Comparison of ENCODE assay signal across 8 mouse cellular contexts in the genomic region with DNA sequence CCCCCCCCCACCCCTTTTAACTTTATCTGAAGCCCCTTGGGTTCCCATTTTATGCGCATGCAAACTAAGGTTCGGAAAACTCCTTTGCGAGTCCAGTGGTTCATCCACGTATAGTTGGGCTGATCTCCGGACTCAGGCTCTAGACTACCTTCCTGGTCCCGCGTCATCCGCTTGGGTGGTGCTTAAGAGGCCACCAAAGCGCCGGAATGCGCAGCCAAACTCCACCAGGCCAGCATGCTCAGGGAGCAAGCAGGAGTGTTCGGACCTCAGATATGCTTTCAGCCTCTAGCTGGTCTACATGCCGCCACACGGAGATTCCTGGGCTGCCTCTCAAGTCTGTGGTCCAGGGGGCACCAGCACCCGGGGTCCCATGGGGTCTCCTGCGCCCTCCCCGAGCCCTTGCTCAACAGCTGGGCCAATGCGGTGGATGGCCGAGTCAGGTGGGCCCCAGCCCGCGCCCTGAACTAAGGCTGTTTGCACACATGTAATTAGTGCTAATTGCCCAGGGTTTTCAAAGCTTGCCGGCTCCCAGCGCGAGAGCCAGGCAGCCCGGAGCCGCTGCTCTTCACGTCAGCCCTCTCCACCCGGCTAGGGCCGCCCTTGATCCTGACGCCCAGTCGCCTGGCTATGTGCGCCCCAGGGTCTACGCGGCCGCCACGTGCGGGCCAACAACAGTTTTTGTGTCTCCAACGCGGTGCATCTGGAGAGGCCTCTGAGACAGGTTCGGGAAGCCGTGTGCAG.
DNase-seq lines count a peak whose midpoint lies in the region; ATAC-seq and TF ChIP-seq lines count a peak whose summit lies in the region.

No protein-coding gene starts in this region.

- no peaks in the 10 kb centered on the region for H3K9me3 ChIP-seq in heart, embryonic 10.5 days
- no peaks in the 10 kb centered on the region for H3K9me3 ChIP-seq in ES-E14 (ENCODE audit: control insufficient read depth, insufficient read depth, low read depth, low read length)
- no peaks in the 10 kb centered on the region for H3K9me3 ChIP-seq in hindbrain, embryonic 12.5 days (replicated peaks)
- no peaks in the 10 kb centered on the region for H3K9me3 ChIP-seq in midbrain, embryonic 12.5 days

- no peak overlapping the region for H3K9ac ChIP-seq in ES-E14 (ENCODE audit: insufficient read depth, low read depth, low read length, poor library complexity, severe bottlenecking)
- H3K9ac ChIP-seq in hindbrain, embryonic 12.5 days: no peak overlapping the region
- no peak overlapping the region for H3K9ac ChIP-seq in midbrain, embryonic 12.5 days (replicated peaks)

- peaks cover 17% of the 10 kb centered on the region for H3K4me1 ChIP-seq in heart, embryonic 10.5 days
- peaks cover 0 to 2% of the 10 kb centered on the region in 2 experiments; a peak in 1 of 4 replicates for H3K4me1 ChIP-seq in ES-E14 (ENCODE audit: control insufficient read depth in 2 of 2, insufficient read depth in 2 of 2, low read length in 2 of 2, poor library complexity in 1 of 2)
- H3K4me1 ChIP-seq in hindbrain, embryonic 12.5 days: peaks cover 18% of the 10 kb centered on the region
- peaks cover 13% of the 10 kb centered on the region for H3K4me1 ChIP-seq in midbrain, embryonic 12.5 days

- peak overlapping the region; percentile 50 for H3K4me2 ChIP-seq in hindbrain, embryonic 12.5 days (replicated peaks)
- H3K4me2 ChIP-seq in midbrain, embryonic 12.5 days (replicated peaks): peak overlapping the region; percentile 45

- in situ Hi-C loops in ES-E14 (cut with MboI; ENCODE audit: low sequenced_read_pairs in 2 of 2, unreplicated experiment in 2 of 2): loop anchor here (10.0 to 25.0 kb wide), 3 partner anchors 246 to 398 kb away; a partner anchor contains a TSS

- H3K27me3 ChIP-seq in heart, embryonic 10.5 days (ENCODE audit: insufficient read depth, poor library complexity, severe bottlenecking): peaks cover 96% of the 10 kb centered on the region
- H3K27me3 ChIP-seq in hindbrain, embryonic 12.5 days: peaks cover 76% of the 10 kb centered on the region
- peaks cover 70% of the 10 kb centered on the region for H3K27me3 ChIP-seq in midbrain, embryonic 12.5 days

- peak; percentile 47 for ATAC-seq in hindbrain, embryonic 12.5 days (ENCODE audit: low FRiP score)
- ATAC-seq in midbrain, embryonic 12.5 days (ENCODE audit: low FRiP score, low read depth): peak; percentile 53; the same call in 1 of the 2 replicates
- no peak for ATAC-seq in activated CD4-positive, CD25-positive, alpha-beta regulatory T cell, adult 4 months

- 3% methylated on average over 41 of the region's 41 CpGs for WGBS in heart, embryonic 10.5 days
- 3% methylated on average over 41 of the region's 41 CpGs for WGBS in hindbrain, embryonic 12.5 days
- 3% methylated on average over 41 of the region's 41 CpGs for WGBS in midbrain, embryonic 12.5 days

- peak overlapping the region; percentile 59; the same call in 1 of the 2 replicates for H3K27ac ChIP-seq in heart, embryonic 10.5 days
- no peak overlapping the region for H3K27ac ChIP-seq in ES-E14 (ENCODE audit: insufficient read depth, low read depth, low read length, poor library complexity, severe bottlenecking)
- H3K27ac ChIP-seq in hindbrain, embryonic 12.5 days: no peak overlapping the region
- no peak overlapping the region for H3K27ac ChIP-seq in midbrain, embryonic 12.5 days (replicated peaks)

- H3K4me3 ChIP-seq in heart, embryonic 10.5 days: peak overlapping the region; percentile 54
- H3K4me3 ChIP-seq in ES-E14 (ENCODE audit: insufficient read depth in 1 of 2, low read depth in 1 of 2, low read length in 2 of 2, poor library complexity in 1 of 2, severe bottlenecking in 1 of 2): peak overlapping the region; percentile 13 to 41; a peak in 2 of 4 replicates
- H3K4me3 ChIP-seq in hindbrain, embryonic 12.5 days: peak overlapping the region; percentile 22
- peak overlapping the region; percentile 28 for H3K4me3 ChIP-seq in midbrain, embryonic 12.5 days

- H3K36me3 ChIP-seq in heart, embryonic 10.5 days: no peaks in the 10 kb centered on the region
- H3K36me3 ChIP-seq in ES-E14 (ENCODE audit: control insufficient read depth, insufficient read depth, low read length, poor library complexity, severe bottlenecking): no peaks in the 10 kb centered on the region
- H3K36me3 ChIP-seq in hindbrain, embryonic 12.5 days: no peaks in the 10 kb centered on the region
- no peaks in the 10 kb centered on the region for H3K36me3 ChIP-seq in midbrain, embryonic 12.5 days

- peak; percentile 77 for DNase-seq in heart, embryonic 10.5 days (ENCODE audit: low spot score)
- no peak for DNase-seq in heart, postnatal 4 days
- DNase-seq in ES-E14 (ENCODE audit: low read depth, low spot score): no peak
- DNase-seq in adrenal gland, postnatal 4 days (ENCODE audit: low spot score in 2 of 2): no peak
- DNase-seq in urinary bladder, postnatal 4 days (ENCODE audit: low spot score in 2 of 2): no peak

TF ChIP-seq in ES-E14, 5 proteins besides CTCF, POLR2A, EP300 and RAD21:
- no peak for TF ChIP-seq HCFC1 (IDR thresholded peaks at IDR 0.05; ENCODE audit: borderline replicate concordance, insufficient read depth, low read length)
- no peak for TF ChIP-seq ZC3H11A (IDR thresholded peaks at IDR 0.05; ENCODE audit: borderline replicate concordance, low read depth, low read length)
- TF ChIP-seq CHD2 (IDR thresholded peaks at IDR 0.05; ENCODE audit: low read depth, low read length): no peak
- TF ChIP-seq ZNF384 (IDR thresholded peaks at IDR 0.05; ENCODE audit: low read depth, low read length): no peak
- no peak for TF ChIP-seq MAFK (IDR thresholded peaks at IDR 0.05; ENCODE audit: insufficient read depth, low read depth, low read length)
